Mouse (Mus musculus) large intestine, adult 2 months (tissue): ENCODE measurements around the gene Ubap2l. TPM values are rescaled to one million over a fixed set of nuclear protein-coding genes. Genes with fewer than 3 reads are reported as not detected.

Experiments used
- DNase-seq: peaks from one replicate; pipeline ENCODE4 v3.0.0-alpha.2; 2012; ENCODE audit warnings: low read depth, low spot score
- WGBS: fragments of 180-500 bp; shearing (Covaris S2); methylation state at CpG from one replicate; pipeline ENCODE4 v1.1.7; 2018; 5-methylcytosine and 5-hydroxymethylcytosine counted together
- polyA plus RNA-seq: library from polyadenylated mRNA; depleted of rRNA; stranded (reverse); fragments of >200 nt; gene quantifications from 2 replicates; pipeline ENCODE4 v1.2.3, GENCODE M21; 2012

Ubap2l gene
- polyA plus RNA-seq, 1 experiment, result 51.4 TPM

- DNase-seq, result no peak
- 71% methylated on average over 4 of the region's 4 CpGs for WGBS
Observed at GRCm38 (mm10) chr3:89987822-89988221, 64.6 kb downstream of the Ubap2l start.

- DNase-seq, result no peak
- 54% methylated on average over 3 of the region's 3 CpGs for WGBS
Observed at GRCm38 (mm10) chr3:89987211-89987610, 65.2 kb downstream of the Ubap2l start.

GRCm38 (mm10) chr3:89982426-89982825 is 70.0 kb downstream of the Ubap2l start:
- no peak for DNase-seq
- 68% methylated on average over 5 of the region's 5 CpGs for WGBS

GRCm38 (mm10) chr3:89976859-89977258 is 75.6 kb downstream of the Ubap2l start:
- no peak for DNase-seq

- 56% methylated on average over 7 of the region's 7 CpGs for WGBS
- no peak for DNase-seq
Observed at GRCm38 (mm10) chr3:89968509-89968908, 83.9 kb downstream of the Ubap2l start.

GRCm38 (mm10) chr3:89966946-89967345 is 85.5 kb downstream of the Ubap2l start:
- 70% methylated on average over 4 of the region's 4 CpGs for WGBS
- DNase-seq, result no peak

GRCm38 (mm10) chr3:89965972-89966371 is 86.5 kb downstream of the Ubap2l start:
- 82% methylated on average over 5 of the region's 5 CpGs for WGBS
- DNase-seq, result no peak

GRCm38 (mm10) chr3:89965557-89965956 is 86.9 kb downstream of the Ubap2l start:
- DNase-seq, result no peak
- WGBS, result 85% methylated on average over 8 of the region's 8 CpGs

GRCm38 (mm10) chr3:89963926-89964739 is 88.3 kb downstream of the Ubap2l start:
- WGBS, result 16% methylated on average over 22 of the region's 22 CpGs
- no peak for DNase-seq

GRCm38 (mm10) chr3:89963221-89963763 is 89.1 kb downstream of the Ubap2l start, which contains the start of gene Atp8b2:
Atp8b2 (minus strand) TSS chr3:89963508.
- DNase-seq, result no peak
- WGBS, result under 1% methylated on average over 31 of the region's 35 CpGs

GRCm38 (mm10) chr3:89962751-89963220 is 89.6 kb downstream of the Ubap2l start:
- no peak for DNase-seq
- 2% methylated on average over 30 of the region's 30 CpGs for WGBS

GRCm38 (mm10) chr3:89962059-89962750 is 90.2 kb downstream of the Ubap2l start:
- DNase-seq, result no peak
- 38% methylated on average over 14 of the region's 14 CpGs for WGBS

GRCm38 (mm10) chr3:89961436-89961835 is 91.0 kb downstream of the Ubap2l start:
- DNase-seq, result no peak
- WGBS, result 25% methylated on average over 4 of the region's 4 CpGs

- DNase-seq, result peak; percentile 44
- WGBS, result 0% methylated on average over 30 of the region's 30 CpGs
Observed at GRCm38 (mm10) chr3:89960469-89960868, 92.0 kb downstream of the Ubap2l start.

- WGBS, result 74% methylated on average over 4 of the region's 4 CpGs
- no peak for DNase-seq
Observed at GRCm38 (mm10) chr3:89959435-89959834, 93.0 kb downstream of the Ubap2l start.

GRCm38 (mm10) chr3:89957880-89958279 is 94.5 kb downstream of the Ubap2l start:
- no peak for DNase-seq

GRCm38 (mm10) chr3:89956177-89956971 is 96.1 kb downstream of the Ubap2l start:
- no peak for DNase-seq
- WGBS, result 76% methylated on average over 7 of the region's 7 CpGs

More at GRCm38 (mm10) chr3:89957880-89958279, 94.5 kb downstream of the Ubap2l start:
- WGBS, result 88% methylated on average over 9 of the region's 9 CpGs

GRCm38 (mm10) chr3:89953420-89953819 is 99.0 kb downstream of the Ubap2l start:
- DNase-seq, result peak; percentile 43
- WGBS, result 3% methylated on average over 4 of the region's 4 CpGs
